Mouse (Mus musculus): ENCODE measurements around the gene Grin1.

Grin1 gene

GRCm38 (mm10) chr2:25257250-25257649, 61.7 kb downstream of the Grin1 start:
- in situ Hi-C loops (cut with MboI, MseI), result loop anchor here in 1 of 2 experiments (5.0 kb wide), 1 partner anchor 35 kb away; the partner anchor contains the start of gene Tubb4b

GRCm38 (mm10) chr2:25256443-25257109, 62.4 kb downstream of the Grin1 start:
- in situ Hi-C loops (cut with MboI, MseI), result loop anchor here in 1 of 2 experiments (5.0 kb wide), 1 partner anchor 34 kb away; the partner anchor contains the start of gene Tubb4b

- in situ Hi-C loops (cut with MboI, MseI), result loop anchor here in 1 of 2 experiments (5.0 kb wide), 1 partner anchor 33 kb away; the partner anchor contains the start of gene Tubb4b
Measured at GRCm38 (mm10) chr2:25255284-25255779, 63.7 kb downstream of the Grin1 start, which contains the start of gene Tmem203. TSS of gene Tmem203 (plus strand) at chr2:25255439.

GRCm38 (mm10) chr2:25252331-25252730, 66.7 kb downstream of the Grin1 start:
- in situ Hi-C loops (cut with MboI, MseI), result loop anchor here in 1 of 2 experiments (5.0 kb wide), 1 partner anchor 60 kb away; no protein-coding TSS in a partner anchor

- in situ Hi-C loops (cut with MboI, MseI), result no loop called here
Measured at GRCm38 (mm10) chr2:25246183-25247072, 72.6 kb downstream of the Grin1 start, which contains the start of gene AL732309.1. TSS of gene AL732309.1 (minus strand) at chr2:25246863.

- in situ Hi-C loops (cut with MboI, MseI), result no loop called here
Measured at GRCm38 (mm10) chr2:25244144-25244543, 74.8 kb downstream of the Grin1 start.

- in situ Hi-C loops (cut with MboI, MseI), result no loop called here
Measured at GRCm38 (mm10) chr2:25243342-25243741, 75.6 kb downstream of the Grin1 start.

- in situ Hi-C loops (cut with MboI, MseI), result no loop called here
Measured at GRCm38 (mm10) chr2:25242101-25242506, 76.9 kb downstream of the Grin1 start, which contains the start of the genes Rnf208 and Cysrt1. TSS of gene Rnf208 (plus strand) at chr2:25242255. TSS of gene Cysrt1 (minus strand) at chr2:25242452.

GRCm38 (mm10) chr2:25241438-25241775, 77.6 kb downstream of the Grin1 start:
- in situ Hi-C loops (cut with MboI, MseI), result no loop called here
